Mouse (Mus musculus) layer of hippocampus, adult 8-10 months (tissue): ENCODE results near the gene Cript. TPM values are rescaled to one million over a fixed set of nuclear protein-coding genes. Genes with fewer than 3 reads are reported as not detected.

ENCODE experiments used
- DNase-seq, 2 experiments: peaks; one replicate each; pipeline ENCODE4 v3.0.0; 2022; ENCODE audit warnings: low spot score in 2 of 2
- total RNA-seq, 4 experiments: library from RNA; stranded (reverse); gene quantifications; 2 replicates each; pipeline ENCODE4 v1.2.4; 2022

The Cript gene
- total RNA-seq, result 10 to 100 TPM; 49.9 to 71.9 (median 56.2) TPM

GRCm38 (mm10) chr17:87025269-87025949, at the start of gene Cript, which contains the start of gene Pigf:
Cript (plus strand) TSS chr17:87025550.
Pigf (minus strand) TSS chr17:87025406.
- peak; percentile 97 to 98 for DNase-seq

- no peak for DNase-seq
These were observed 49.0 kb upstream of the Cript start for GRCm38 (mm10) chr17:86976387-86976786.

- DNase-seq, result no peak
These were observed 46.9 kb upstream of the Cript start for GRCm38 (mm10) chr17:86978496-86978895.

- DNase-seq, result no peak
These were observed 44.1 kb upstream of the Cript start for GRCm38 (mm10) chr17:86981205-86981604.

GRCm38 (mm10) chr17:86981701-86982100, 43.6 kb upstream of the Cript start:
- no peak for DNase-seq

GRCm38 (mm10) chr17:86982497-86982896, 42.9 kb upstream of the Cript start:
- no peak for DNase-seq

- no peak for DNase-seq
These were observed 38.8 kb upstream of the Cript start for GRCm38 (mm10) chr17:86986449-86987138.

GRCm38 (mm10) chr17:86988161-86988560, 37.2 kb upstream of the Cript start:
- DNase-seq, result no peak

GRCm38 (mm10) chr17:86988601-86989184, 36.7 kb upstream of the Cript start:
- DNase-seq, result no peak

- no peak for DNase-seq
These were observed 34.0 kb upstream of the Cript start for GRCm38 (mm10) chr17:86991306-86991705.

GRCm38 (mm10) chr17:86997323-86997722, 28.0 kb upstream of the Cript start:
- no peak for DNase-seq

GRCm38 (mm10) chr17:87008950-87009349, 16.4 kb upstream of the Cript start:
- no peak for DNase-seq

GRCm38 (mm10) chr17:87011301-87012019, 13.9 kb upstream of the Cript start:
- peak; percentile 84 to 86 for DNase-seq

GRCm38 (mm10) chr17:87019692-87020091, 5.7 kb upstream of the Cript start:
- DNase-seq, result no peak

- DNase-seq, result no peak
These were observed 683 bp upstream of the Cript start for GRCm38 (mm10) chr17:87024491-87025242.

- DNase-seq, result no peak
These were observed 11.1 kb downstream of the Cript start for GRCm38 (mm10) chr17:87036141-87037073.

- no peak for DNase-seq
These were observed 13.1 kb downstream of the Cript start for GRCm38 (mm10) chr17:87038496-87038895.

- peak; percentile 31 to 38 for DNase-seq
These were observed 16.4 kb downstream of the Cript start for GRCm38 (mm10) chr17:87041739-87042138.

GRCm38 (mm10) chr17:87044364-87044763, 19.0 kb downstream of the Cript start:
- peak; percentile 76 to 94 for DNase-seq

GRCm38 (mm10) chr17:87044796-87045195, 19.4 kb downstream of the Cript start:
- DNase-seq, result no peak
